Mouse (Mus musculus): ENCODE data around the gene Fam229a. TPM values are rescaled to one million over a fixed set of nuclear protein-coding genes. Genes with fewer than 3 reads are reported as not detected.
A peak's percentile ranks its signal among the peaks of the same experiment; 100 is the strongest.

Fam229a gene
- polyA plus RNA-seq, 1 experiment from 2014 or later = not detected

DNA sequence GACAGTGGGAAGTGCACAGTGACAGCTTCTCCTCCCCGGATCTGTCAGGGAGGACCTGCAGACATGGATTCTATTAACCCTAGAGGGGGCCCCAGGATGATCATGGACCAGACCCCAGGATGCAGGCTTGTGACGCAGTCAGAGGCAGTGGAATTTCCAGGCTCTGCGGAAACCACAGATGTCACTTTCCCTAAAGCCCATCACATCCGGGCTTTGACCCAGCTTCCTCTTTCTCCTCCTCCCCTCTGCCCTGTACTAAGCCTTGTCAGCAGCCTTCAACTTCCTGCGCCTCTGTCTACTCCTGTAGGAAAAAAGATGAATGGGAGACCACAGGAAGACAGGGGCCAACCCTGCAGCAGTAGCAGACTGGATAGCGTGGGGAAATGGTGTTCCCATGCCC, 5.6 kb downstream of the Fam229a start:
- H3K4me2 ChIP-seq = peak overlapping the region; percentile 0; the same call in 1 of the 2 replicates
- H3K27ac ChIP-seq (replicated peaks) = peak overlapping the region; percentile 85
- H3K4me1 ChIP-seq = peaks cover 50% of the 10 kb centered on the region
- H3K4me3 ChIP-seq = no peak overlapping the region
- no peaks in the 10 kb centered on the region for H3K36me3 ChIP-seq
- ATAC-seq (ENCODE audit: extremely low read depth, insufficient number of reproducible peaks, low FRiP score, low TSS enrichment) = no peak
- no peak overlapping the region; the same call in 1 of the 2 replicates for H3K9ac ChIP-seq
- H3K9me3 ChIP-seq = no peaks in the 10 kb centered on the region
- WGBS = 27% methylated on average over 6 of the region's 6 CpGs
- peaks cover 16% of the 10 kb centered on the region for H3K27me3 ChIP-seq (replicated peaks)

DNA sequence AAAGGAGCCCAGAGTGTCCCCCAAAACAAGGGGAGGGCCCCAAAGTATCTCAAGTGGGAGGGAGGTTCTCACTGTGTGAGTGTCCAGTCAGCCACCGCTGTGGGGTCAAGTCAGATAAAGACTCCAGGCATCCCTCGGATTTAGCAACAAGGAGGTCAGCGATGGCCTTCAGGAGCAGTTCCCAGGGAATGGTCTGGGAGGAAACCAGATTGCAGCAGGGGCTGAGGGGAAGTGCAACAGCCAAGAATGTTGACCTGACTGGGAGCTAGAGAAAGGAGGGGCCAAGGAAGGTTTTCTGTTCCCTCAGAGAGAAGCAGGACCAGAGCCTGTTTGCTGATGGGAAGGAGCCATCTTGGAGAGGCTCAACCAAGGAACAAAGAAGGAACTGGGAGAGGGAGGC, 8.0 kb downstream of the Fam229a start:
- no peaks in the 10 kb centered on the region for H3K27me3 ChIP-seq (replicated peaks)
- no peak overlapping the region for H3K4me3 ChIP-seq
- no peak overlapping the region for H3K4me2 ChIP-seq
- no peak for ATAC-seq (ENCODE audit: extremely low read depth, insufficient number of reproducible peaks, low FRiP score, low TSS enrichment)
- peak overlapping the region; percentile 96 for H3K27ac ChIP-seq (replicated peaks)
- WGBS = 13% methylated on average over 3 of the region's 3 CpGs
- peaks cover 69% of the 10 kb centered on the region for H3K4me1 ChIP-seq
- no peaks in the 10 kb centered on the region for H3K36me3 ChIP-seq
- no peaks in the 10 kb centered on the region for H3K9me3 ChIP-seq
- H3K9ac ChIP-seq = no peak overlapping the region

DNA sequence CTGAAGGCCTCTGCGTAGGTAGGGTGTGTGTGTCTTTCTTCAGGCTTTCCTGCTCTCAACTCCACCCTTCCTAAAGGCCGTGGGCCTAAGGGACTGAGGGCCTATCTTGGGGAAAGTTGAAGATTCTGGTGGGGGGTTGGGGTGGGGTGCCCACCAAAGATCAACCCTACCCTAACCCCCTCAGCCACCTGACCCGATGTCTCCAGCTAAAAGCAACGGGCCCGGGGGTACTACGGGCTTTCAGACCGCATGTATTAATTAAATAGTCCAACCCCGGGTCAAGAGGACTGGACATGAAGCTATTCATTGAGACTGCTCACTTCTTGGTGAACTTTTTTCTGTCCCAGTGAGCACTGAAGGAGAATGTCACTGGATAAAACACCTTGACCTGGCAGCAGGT, 9.0 kb downstream of the Fam229a start:
- H3K27me3 ChIP-seq (replicated peaks) = no peaks in the 10 kb centered on the region
- H3K9ac ChIP-seq = peak overlapping the region; percentile 90
- H3K4me3 ChIP-seq = peak overlapping the region; percentile 66
- H3K9me3 ChIP-seq = no peaks in the 10 kb centered on the region
- 78% methylated on average over 8 of the region's 8 CpGs for WGBS
- peaks cover 74% of the 10 kb centered on the region for H3K4me1 ChIP-seq
- H3K36me3 ChIP-seq = no peaks in the 10 kb centered on the region
- H3K27ac ChIP-seq (replicated peaks) = peak overlapping the region; percentile 96
- ATAC-seq (ENCODE audit: extremely low read depth, insufficient number of reproducible peaks, low FRiP score, low TSS enrichment) = no peak
- peak overlapping the region; percentile 81 for H3K4me2 ChIP-seq

DNA sequence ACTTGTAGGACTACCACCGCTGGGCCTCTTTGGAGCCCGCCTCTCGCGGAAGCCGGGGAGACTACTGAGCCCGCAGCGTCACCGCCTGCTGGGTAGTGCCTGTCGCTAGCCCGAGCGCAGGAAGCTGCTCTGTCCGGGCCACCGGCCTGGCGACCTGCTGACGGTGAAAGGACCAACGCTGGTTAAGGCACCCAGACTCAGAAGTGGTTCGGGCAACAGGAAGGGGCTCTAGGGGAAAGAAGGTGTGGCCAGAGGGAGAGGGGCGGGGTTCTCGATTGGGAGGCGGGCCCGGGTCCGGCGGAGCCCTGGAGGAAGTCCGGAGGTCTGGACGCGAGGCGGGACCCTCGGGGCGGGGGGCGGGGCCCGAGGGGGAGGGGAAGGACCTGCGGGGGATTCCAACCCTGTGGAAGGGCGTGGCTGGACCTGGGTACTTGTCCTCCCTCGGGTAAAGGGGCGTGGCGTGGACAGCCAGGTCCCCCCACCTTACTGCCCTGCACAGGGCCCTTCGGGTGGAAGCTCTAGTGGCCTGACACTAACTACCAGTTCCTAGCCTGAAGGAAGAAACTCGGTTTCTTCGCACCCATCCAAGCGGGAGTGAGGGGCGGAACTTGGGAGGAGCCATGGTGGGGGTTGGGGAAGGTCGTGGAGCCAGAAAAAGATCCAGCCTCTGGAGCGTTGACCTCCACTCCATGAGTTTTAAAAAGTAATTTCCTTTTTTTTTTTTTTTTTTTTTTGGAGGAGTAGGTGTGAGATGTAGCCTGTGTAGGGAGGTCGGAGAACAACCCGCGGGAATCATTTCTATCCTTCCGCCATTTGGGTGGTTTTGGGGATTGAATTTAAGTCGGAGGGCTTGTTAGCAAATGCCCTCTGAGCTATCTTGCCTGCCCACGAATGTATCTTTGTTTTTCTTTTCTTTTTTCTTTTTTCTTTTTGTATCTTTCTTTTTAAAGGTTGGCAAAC, 9.9 kb downstream of the Fam229a start:
- ATAC-seq (ENCODE audit: extremely low read depth, insufficient number of reproducible peaks, low FRiP score, low TSS enrichment) = peak; percentile 81
- WGBS = 2% methylated on average over 47 of the region's 49 CpGs
- H3K27ac ChIP-seq (replicated peaks) = peak overlapping the region; percentile 96
- peak overlapping the region; percentile 90 for H3K9ac ChIP-seq
- peak overlapping the region; percentile 66 for H3K4me3 ChIP-seq
- H3K27me3 ChIP-seq (replicated peaks) = no peaks in the 10 kb centered on the region
- H3K4me2 ChIP-seq = peak overlapping the region; percentile 81
- H3K9me3 ChIP-seq = no peaks in the 10 kb centered on the region
- no peaks in the 10 kb centered on the region for H3K36me3 ChIP-seq
- peaks cover 67% of the 10 kb centered on the region for H3K4me1 ChIP-seq

DNA sequence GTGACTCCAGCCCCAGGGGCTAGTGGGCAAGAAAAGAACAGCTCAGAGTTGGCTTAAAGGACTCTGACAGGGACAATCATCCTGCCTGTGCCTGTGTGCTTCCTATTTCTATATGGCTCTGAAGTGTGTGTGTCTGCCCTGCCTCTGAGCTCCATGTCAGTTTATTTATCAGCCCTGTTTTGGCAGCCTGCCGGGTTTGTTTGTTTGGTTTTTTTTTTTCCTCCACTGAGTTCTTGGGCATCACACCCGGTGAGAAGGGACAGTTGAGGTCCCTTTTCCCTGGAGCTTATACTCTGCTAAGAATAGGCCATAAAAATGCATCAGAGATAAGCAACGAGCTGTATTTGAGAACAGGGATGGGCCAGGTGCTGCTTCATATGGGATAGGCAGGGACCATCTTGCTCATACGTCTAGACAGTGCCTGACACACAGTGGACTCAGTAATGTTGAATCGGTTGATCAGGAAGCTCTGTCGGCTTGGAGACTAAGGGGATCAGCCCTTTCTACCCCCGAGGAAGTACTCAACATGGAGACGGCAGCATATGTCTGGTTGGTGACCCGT, 11.4 kb downstream of the Fam229a start:
- no peaks in the 10 kb centered on the region for H3K9me3 ChIP-seq
- peaks cover 53% of the 10 kb centered on the region for H3K4me1 ChIP-seq
- H3K27me3 ChIP-seq (replicated peaks) = no peaks in the 10 kb centered on the region
- H3K4me2 ChIP-seq = no peak overlapping the region
- no peak for ATAC-seq (ENCODE audit: extremely low read depth, insufficient number of reproducible peaks, low FRiP score, low TSS enrichment)
- H3K27ac ChIP-seq (replicated peaks) = peak overlapping the region; percentile 53
- no peaks in the 10 kb centered on the region for H3K36me3 ChIP-seq
- 44% methylated on average over 9 of the region's 9 CpGs for WGBS
- no peak overlapping the region for H3K4me3 ChIP-seq
- peak overlapping the region; percentile 25 for H3K9ac ChIP-seq

DNA sequence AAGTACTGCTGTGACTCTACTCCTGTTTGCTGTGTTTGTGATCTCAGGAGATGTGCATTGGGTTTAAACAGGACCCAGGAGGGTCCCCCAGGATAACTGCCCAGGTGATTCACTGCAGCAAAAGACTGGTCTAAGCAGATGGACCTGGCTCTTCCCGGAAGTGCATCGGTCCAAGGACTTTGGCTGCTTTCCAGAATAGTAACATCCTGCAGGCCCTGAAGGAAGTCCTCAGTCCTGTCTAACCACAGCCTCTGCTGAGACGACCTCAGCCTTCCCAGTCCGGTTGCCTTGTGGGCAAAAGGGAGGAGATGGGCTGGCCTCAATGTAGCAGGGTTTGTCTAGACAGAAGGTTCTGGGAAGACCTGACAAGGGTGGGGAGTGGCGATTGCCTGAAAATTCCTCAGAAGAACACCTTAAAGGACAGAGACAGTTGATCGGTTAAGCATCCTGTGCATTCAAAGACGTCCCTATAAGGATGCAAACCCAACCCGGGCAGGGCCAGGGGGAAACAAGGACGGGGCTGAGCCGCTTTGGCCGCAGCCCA, 12.0 kb downstream of the Fam229a start:
- ATAC-seq (ENCODE audit: extremely low read depth, insufficient number of reproducible peaks, low FRiP score, low TSS enrichment) = no peak
- peak overlapping the region; percentile 58 for H3K9ac ChIP-seq
- H3K36me3 ChIP-seq = no peaks in the 10 kb centered on the region
- H3K27ac ChIP-seq (replicated peaks) = peak overlapping the region; percentile 53
- no peak overlapping the region for H3K4me2 ChIP-seq
- WGBS = 58% methylated on average over 11 of the region's 11 CpGs
- H3K4me3 ChIP-seq = no peak overlapping the region
- H3K9me3 ChIP-seq = no peaks in the 10 kb centered on the region
- no peaks in the 10 kb centered on the region for H3K27me3 ChIP-seq (replicated peaks)
- peaks cover 58% of the 10 kb centered on the region for H3K4me1 ChIP-seq

DNA sequence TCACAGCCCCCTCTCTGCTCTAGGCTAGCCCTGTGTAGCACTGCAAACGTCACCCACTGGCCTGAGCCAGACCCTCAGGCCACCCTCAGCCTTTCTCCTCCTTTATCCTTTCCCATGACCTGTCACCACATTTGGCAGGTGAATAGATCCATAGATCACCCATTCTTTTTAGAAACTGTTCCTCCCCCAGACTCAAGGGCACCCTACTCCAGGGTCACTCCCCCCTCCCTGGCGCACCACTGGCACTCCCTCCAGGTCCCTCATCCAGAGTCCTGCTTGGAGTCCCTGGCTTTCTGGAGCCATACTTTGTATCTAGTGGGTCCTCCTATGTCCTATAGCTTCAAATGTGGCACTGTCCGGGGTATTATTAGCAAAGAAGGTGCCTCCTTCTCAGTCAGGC, 14.5 kb downstream of the Fam229a start:
- Histone ChIP-seq H3K27ac (replicated peaks) (no peak overlapping the region), H3K4me2 (no peak overlapping the region), H3K4me3 (no peak overlapping the region), H3K9me3 (no peaks in the 10 kb centered on the region), H3K9ac (no peak overlapping the region), H3K27me3 (replicated peaks) (no peaks in the 10 kb centered on the region), H3K4me1 (peaks cover 56% of the 10 kb centered on the region), H3K36me3 (no peaks in the 10 kb centered on the region)
- 80% methylated on average over 3 of the region's 3 CpGs for WGBS
- no peak for ATAC-seq (ENCODE audit: extremely low read depth, insufficient number of reproducible peaks, low FRiP score, low TSS enrichment)

DNA sequence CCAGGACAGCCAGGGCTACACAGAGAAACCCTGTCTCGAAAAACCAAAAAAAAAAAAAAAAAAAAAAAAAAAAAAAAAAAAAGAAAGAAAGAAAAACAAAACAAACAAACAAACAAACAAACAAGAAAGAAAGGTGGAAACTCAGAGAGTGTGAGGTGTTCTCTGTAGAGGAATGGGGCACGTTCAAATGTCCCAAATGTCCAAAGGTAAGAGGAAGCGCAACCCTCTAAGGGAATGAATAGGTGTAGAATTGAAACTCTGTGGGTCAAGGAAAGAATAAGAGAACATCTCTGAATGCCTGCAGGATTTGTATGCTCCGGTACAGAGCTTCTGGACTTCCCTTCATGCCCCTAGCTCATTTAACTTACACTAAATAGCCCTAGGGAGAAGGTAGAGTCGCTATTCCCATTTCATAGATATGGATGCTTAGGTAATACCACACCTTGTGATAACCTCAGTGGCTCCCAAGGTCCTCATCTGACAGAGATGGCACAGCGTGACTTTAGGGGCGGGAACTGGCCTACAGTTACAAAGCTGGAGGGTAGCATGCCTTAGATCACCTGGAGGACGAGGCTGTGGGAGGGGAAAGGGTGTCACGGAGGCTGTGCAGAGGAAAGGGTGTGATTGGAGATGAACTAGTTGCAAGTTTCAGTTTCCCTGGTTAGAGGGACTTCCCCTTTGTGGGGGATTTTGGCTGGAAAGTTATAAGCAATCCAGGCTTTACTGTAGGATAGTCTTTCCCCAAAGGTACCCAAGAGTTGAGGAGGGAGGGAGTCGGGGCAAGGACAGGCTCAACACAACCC, 16.6 kb downstream of the Fam229a start:
- WGBS = 52% methylated on average over 10 of the region's 10 CpGs
- Histone ChIP-seq H3K27ac (replicated peaks) (peak overlapping the region; percentile 36; the same call in 1 of the 2 replicates), H3K36me3 (no peaks in the 10 kb centered on the region), H3K4me2 (peak overlapping the region; percentile 9; the same call in 1 of the 2 replicates), H3K27me3 (replicated peaks) (no peaks in the 10 kb centered on the region), H3K4me3 (no peak overlapping the region), H3K4me1 (peaks cover 59% of the 10 kb centered on the region), H3K9me3 (no peaks in the 10 kb centered on the region), H3K9ac (peak overlapping the region; percentile 28; the same call in 1 of the 2 replicates)
- ATAC-seq (ENCODE audit: extremely low read depth, insufficient number of reproducible peaks, low FRiP score, low TSS enrichment) = no peak

DNA sequence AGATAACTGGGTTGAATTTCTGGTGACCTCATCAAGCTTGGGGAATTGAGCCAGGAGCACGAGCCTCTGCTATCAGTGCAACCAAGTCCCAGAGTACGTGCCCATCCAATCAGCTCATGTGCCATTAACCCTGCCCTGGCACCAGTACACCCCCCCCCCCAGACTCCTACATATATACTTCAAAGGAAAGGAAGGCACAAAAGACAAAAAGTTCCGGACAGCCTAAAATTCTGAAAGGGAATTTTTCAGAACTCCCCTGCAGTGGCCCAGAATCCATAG, 17.2 kb downstream of the Fam229a start:
- Histone ChIP-seq H3K9ac (peak overlapping the region; percentile 28), H3K36me3 (no peaks in the 10 kb centered on the region), H3K27me3 (replicated peaks) (no peaks in the 10 kb centered on the region), H3K4me1 (peaks cover 58% of the 10 kb centered on the region), H3K27ac (replicated peaks) (peak overlapping the region; percentile 53), H3K4me2 (peak overlapping the region; percentile 9; the same call in 1 of the 2 replicates), H3K9me3 (no peaks in the 10 kb centered on the region), H3K4me3 (no peak overlapping the region)
- 29% methylated on average over 3 of the region's 3 CpGs for WGBS
- ATAC-seq (ENCODE audit: extremely low read depth, insufficient number of reproducible peaks, low FRiP score, low TSS enrichment) = no peak; the same call in 1 of the 2 replicates

DNA sequence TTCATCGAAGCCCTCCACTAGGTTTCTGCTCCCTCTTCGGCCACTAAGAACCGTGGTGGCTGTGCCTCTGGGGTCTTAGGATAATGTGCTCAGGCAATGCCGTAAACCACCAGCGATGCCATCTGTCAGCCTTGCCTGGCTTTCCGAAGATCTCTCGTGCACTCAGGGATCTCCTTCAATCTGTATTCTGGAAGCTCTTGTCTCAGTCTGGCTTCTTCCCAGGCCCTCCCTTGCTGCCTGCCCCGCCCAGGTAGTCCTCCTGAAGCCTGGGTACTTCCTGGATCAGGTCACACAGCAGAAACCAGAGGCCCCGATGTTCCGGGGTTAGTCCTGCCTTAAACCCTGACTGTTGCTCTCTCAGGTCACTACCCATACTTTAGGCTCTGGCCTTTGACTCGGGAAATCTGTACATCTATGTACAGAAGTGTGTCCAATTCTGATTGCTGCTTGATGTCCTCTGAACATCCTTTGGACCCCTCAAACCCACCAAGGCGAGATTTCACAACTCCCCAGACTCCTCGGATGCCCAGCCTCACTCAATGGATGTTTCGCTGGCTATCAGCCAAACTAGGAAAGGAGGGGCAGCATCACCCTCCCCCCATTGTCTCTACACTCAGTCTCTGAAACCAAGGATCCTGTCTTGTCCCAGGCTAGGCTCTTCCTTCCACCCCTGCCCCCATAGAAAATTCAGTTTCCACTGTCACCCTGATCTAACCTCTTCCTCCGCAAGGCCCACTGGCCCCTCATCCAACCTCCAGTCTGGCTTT, 18.0 kb downstream of the Fam229a start:
- Histone ChIP-seq H3K4me3 (no peak overlapping the region), H3K36me3 (no peaks in the 10 kb centered on the region), H3K9me3 (no peaks in the 10 kb centered on the region), H3K4me2 (no peak overlapping the region), H3K27ac (replicated peaks) (no peak overlapping the region), H3K9ac (0 out of 2 replicates have a peak overlapping the region, but pooled peaks have one; percentile 13), H3K27me3 (replicated peaks) (no peaks in the 10 kb centered on the region), H3K4me1 (peaks cover 51% of the 10 kb centered on the region)
- WGBS = 63% methylated on average over 15 of the region's 15 CpGs
- no peak for ATAC-seq (ENCODE audit: extremely low read depth, insufficient number of reproducible peaks, low FRiP score, low TSS enrichment)

All from heart, embryonic 13.5 days (tissue).